Mouse (Mus musculus) adrenal gland, adult (tissue): Measurements from ENCODE around the gene Apoc3.

Experiments used
- DNase-seq, 2 experiments: peaks; one replicate each; pipeline ENCODE4 v3.0.0; 2022 to 2023; ENCODE audit warnings: low spot score in 1 of 2; ENCODE audit not compliant: inconsistent age in 2 of 2

Gene Apoc3

GRCm38 (mm10) chr9:46235596-46235648 lies at the start of gene Apoc3:
Gene Apoc3 (minus strand): TSS chr9:46235636.
- no peak for DNase-seq

- DNase-seq: peak; percentile 93 to 99
Observed at GRCm38 (mm10) chr9:46282631-46283436, 47.4 kb upstream of the Apoc3 start, which contains the start of gene Bud13. Gene Bud13 (plus strand): TSS chr9:46283008.

- DNase-seq: no peak
Observed at GRCm38 (mm10) chr9:46274494-46274893, 39.1 kb upstream of the Apoc3 start.

GRCm38 (mm10) chr9:46272677-46273454 lies 37.4 kb upstream of the Apoc3 start, which contains the start of gene Zpr1:
Gene Zpr1 (plus strand): TSS chr9:46273064.
- DNase-seq: peak; percentile 92 to 97

- DNase-seq: no peak
Observed at GRCm38 (mm10) chr9:46272070-46272469, 36.6 kb upstream of the Apoc3 start.

- DNase-seq: no peak
Observed at GRCm38 (mm10) chr9:46270782-46271181, 35.3 kb upstream of the Apoc3 start.

GRCm38 (mm10) chr9:46269125-46269524 lies 33.7 kb upstream of the Apoc3 start:
- no peak for DNase-seq

- no peak for DNase-seq
Observed at GRCm38 (mm10) chr9:46268343-46268873, 33.0 kb upstream of the Apoc3 start, which contains the start of gene Apoa5. Gene Apoa5 (plus strand): TSS chr9:46268633.

GRCm38 (mm10) chr9:46261131-46261530 lies 25.7 kb upstream of the Apoc3 start:
- peak; percentile 34 to 65 for DNase-seq

GRCm38 (mm10) chr9:46259111-46259510 lies 23.7 kb upstream of the Apoc3 start:
- DNase-seq: no peak

- DNase-seq: peak in 1 of 2 experiments; percentile 52
Observed at GRCm38 (mm10) chr9:46257546-46257945, 22.1 kb upstream of the Apoc3 start.

- DNase-seq: peak in 1 of 2 experiments; percentile 80
Observed at GRCm38 (mm10) chr9:46256658-46257385, 21.4 kb upstream of the Apoc3 start.

GRCm38 (mm10) chr9:46256177-46256576 lies 20.7 kb upstream of the Apoc3 start:
- DNase-seq: peak in 1 of 2 experiments; percentile 52

- DNase-seq: peak; percentile 48 to 84
Observed at GRCm38 (mm10) chr9:46246752-46247324, 11.4 kb upstream of the Apoc3 start.

GRCm38 (mm10) chr9:46243584-46243983 lies 8.1 kb upstream of the Apoc3 start:
- DNase-seq: no peak

- DNase-seq: no peak
Observed at GRCm38 (mm10) chr9:46243122-46243521, 7.7 kb upstream of the Apoc3 start.

- no peak for DNase-seq
Observed at GRCm38 (mm10) chr9:46241818-46242217, 6.4 kb upstream of the Apoc3 start.

GRCm38 (mm10) chr9:46240526-46241153 lies 5.2 kb upstream of the Apoc3 start, which contains the start of gene Apoa4:
Gene Apoa4 (plus strand): TSS chr9:46240696.
- DNase-seq: no peak

- no peak for DNase-seq
Observed at GRCm38 (mm10) chr9:46238850-46239249, 3.4 kb upstream of the Apoc3 start.

- no peak for DNase-seq
Observed at GRCm38 (mm10) chr9:46235649-46236048, 213 bp upstream of the Apoc3 start.

GRCm38 (mm10) chr9:46235196-46235595 lies 240 bp downstream of the Apoc3 start:
- peak in 1 of 2 experiments; percentile 69 for DNase-seq
